Mouse (Mus musculus): ENCODE results near the gene Fam169b. TPM values are rescaled to one million over a fixed set of nuclear protein-coding genes. Genes with fewer than 3 reads are reported as not detected.

Gene Fam169b
- polyA plus RNA-seq, 1 experiment from 2014 or later: 0.18 TPM

DNA sequence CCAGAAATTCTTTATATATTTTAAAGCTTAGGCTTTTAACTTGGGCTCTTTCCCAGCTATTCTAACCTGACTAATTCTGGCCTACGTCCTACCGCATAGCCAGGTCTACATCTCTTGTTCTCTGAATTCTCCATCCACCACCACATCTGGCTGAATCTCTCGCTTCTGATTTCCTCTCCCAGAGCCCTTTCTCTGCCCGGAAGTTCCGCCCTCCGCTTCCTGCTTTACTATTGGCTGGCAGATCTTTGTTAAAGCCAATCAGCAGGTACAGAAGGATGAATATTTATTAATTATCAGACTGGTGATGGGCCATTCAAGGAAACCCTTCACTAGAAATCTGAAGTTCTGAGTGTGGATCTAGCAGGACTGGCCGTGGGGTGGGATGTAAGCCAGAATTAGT is 27.5 kb downstream of the Fam169b start:
- Histone ChIP-seq H3K27me3 (ENCODE audit: control insufficient read depth, insufficient read depth, low read length) (no peaks in the 10 kb centered on the region), H3K4me1 (ENCODE audit: control insufficient read depth, insufficient read depth, low read length) (no peaks in the 10 kb centered on the region), H3K9me3 (ENCODE audit: control insufficient read depth, low read length) (no peaks in the 10 kb centered on the region), H3K4me2 (no peak overlapping the region), H3K4me3 (ENCODE audit: low read depth, low read length) (no peak overlapping the region), H3K9ac (ENCODE audit: low read length) (no peak overlapping the region), H3K36me3 (ENCODE audit: control insufficient read depth, insufficient read depth, low read length) (no peaks in the 10 kb centered on the region), H3K27ac (ENCODE audit: low read depth, low read length) (no peak overlapping the region)
- WGBS: 85% methylated on average over 7 of the region's 7 CpGs
- ATAC-seq (ENCODE audit: low FRiP score): no peak
- peak; percentile 75 for DNase-seq (ENCODE audit: low spot score, missing footprints)

GRCm38 (mm10) chr7:68302586-68303433 is 29.2 kb downstream of the Fam169b start:
- no peaks in the 10 kb centered on the region for H3K27me3 ChIP-seq (ENCODE audit: control insufficient read depth, insufficient read depth, low read length)
- no peak overlapping the region for H3K4me3 ChIP-seq (ENCODE audit: low read depth, low read length)
- H3K27ac ChIP-seq (ENCODE audit: low read depth, low read length): no peak overlapping the region
- H3K9me3 ChIP-seq (ENCODE audit: control insufficient read depth, low read length): no peaks in the 10 kb centered on the region
- peak; percentile 84 for ATAC-seq (ENCODE audit: low FRiP score)
- H3K4me2 ChIP-seq: no peak overlapping the region
- WGBS: 28% methylated on average over 18 of the region's 18 CpGs
- no peaks in the 10 kb centered on the region for H3K4me1 ChIP-seq (ENCODE audit: control insufficient read depth, insufficient read depth, low read length)
- peak; percentile 94 for DNase-seq (ENCODE audit: low spot score, missing footprints)
- H3K9ac ChIP-seq (ENCODE audit: low read length): no peak overlapping the region
- H3K36me3 ChIP-seq (ENCODE audit: control insufficient read depth, insufficient read depth, low read length): no peaks in the 10 kb centered on the region

GRCm38 (mm10) chr7:68303685-68304084 is 30.0 kb downstream of the Fam169b start:
- Histone ChIP-seq H3K9ac (ENCODE audit: low read length) (no peak overlapping the region), H3K4me1 (ENCODE audit: control insufficient read depth, insufficient read depth, low read length) (no peaks in the 10 kb centered on the region), H3K27me3 (ENCODE audit: control insufficient read depth, insufficient read depth, low read length) (no peaks in the 10 kb centered on the region), H3K4me3 (ENCODE audit: low read depth, low read length) (no peak overlapping the region), H3K4me2 (no peak overlapping the region), H3K27ac (ENCODE audit: low read depth, low read length) (no peak overlapping the region), H3K36me3 (ENCODE audit: control insufficient read depth, insufficient read depth, low read length) (no peaks in the 10 kb centered on the region), H3K9me3 (ENCODE audit: control insufficient read depth, low read length) (no peaks in the 10 kb centered on the region)
- DNase-seq (ENCODE audit: low spot score, missing footprints) (peak; percentile 81), ATAC-seq (ENCODE audit: low FRiP score) (no peak)
- WGBS: 73% methylated on average over 6 of the region's 6 CpGs

DNA sequence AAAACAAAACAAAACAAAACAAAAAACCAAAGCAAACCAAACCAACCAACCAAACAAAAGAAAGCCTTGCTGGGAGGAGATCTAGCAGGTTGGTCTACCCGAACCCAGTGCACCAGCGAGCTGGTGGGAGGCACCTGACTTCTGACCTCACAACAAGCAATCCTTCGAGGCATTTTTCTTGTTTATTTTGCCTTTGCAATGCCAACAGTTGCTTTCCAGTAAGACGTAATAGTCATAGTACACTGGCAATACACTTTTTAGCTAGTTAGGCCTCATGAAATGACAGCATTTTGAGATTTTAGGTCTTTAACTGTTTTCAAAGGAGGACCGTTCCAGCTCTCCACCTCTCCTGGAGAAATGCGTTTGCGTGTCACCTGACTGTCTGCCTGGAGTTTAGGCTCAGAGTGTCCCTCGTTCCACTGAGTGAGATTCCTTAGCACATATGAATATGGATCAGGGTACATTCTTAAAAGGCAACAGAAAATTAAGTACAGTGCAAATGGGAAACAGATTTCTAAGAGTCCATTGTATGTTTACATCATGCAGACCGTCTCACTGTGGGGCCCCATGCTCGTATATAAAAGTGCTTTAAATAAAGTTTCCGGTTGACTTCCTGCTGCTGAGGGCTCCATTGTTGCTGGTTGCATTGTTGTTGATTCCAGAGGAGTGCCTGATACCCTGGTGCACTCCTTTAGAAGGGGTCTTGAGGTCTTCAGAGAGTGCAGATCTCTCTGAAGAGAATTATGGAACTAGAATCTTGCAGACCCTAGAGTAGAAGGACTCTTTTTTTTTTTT is 32.3 kb downstream of the Fam169b start:
- Histone ChIP-seq H3K4me3 (ENCODE audit: low read depth, low read length) (no peak overlapping the region), H3K4me2 (no peak overlapping the region), H3K27me3 (ENCODE audit: control insufficient read depth, insufficient read depth, low read length) (no peaks in the 10 kb centered on the region), H3K9me3 (ENCODE audit: control insufficient read depth, low read length) (no peaks in the 10 kb centered on the region), H3K9ac (ENCODE audit: low read length) (no peak overlapping the region), H3K4me1 (ENCODE audit: control insufficient read depth, insufficient read depth, low read length) (no peaks in the 10 kb centered on the region), H3K36me3 (ENCODE audit: control insufficient read depth, insufficient read depth, low read length) (no peaks in the 10 kb centered on the region), H3K27ac (ENCODE audit: low read depth, low read length) (no peak overlapping the region)
- DNase-seq (ENCODE audit: low spot score, missing footprints): peak; percentile 84
- WGBS: 67% methylated on average over 11 of the region's 11 CpGs
- ATAC-seq (ENCODE audit: low FRiP score): no peak

DNA sequence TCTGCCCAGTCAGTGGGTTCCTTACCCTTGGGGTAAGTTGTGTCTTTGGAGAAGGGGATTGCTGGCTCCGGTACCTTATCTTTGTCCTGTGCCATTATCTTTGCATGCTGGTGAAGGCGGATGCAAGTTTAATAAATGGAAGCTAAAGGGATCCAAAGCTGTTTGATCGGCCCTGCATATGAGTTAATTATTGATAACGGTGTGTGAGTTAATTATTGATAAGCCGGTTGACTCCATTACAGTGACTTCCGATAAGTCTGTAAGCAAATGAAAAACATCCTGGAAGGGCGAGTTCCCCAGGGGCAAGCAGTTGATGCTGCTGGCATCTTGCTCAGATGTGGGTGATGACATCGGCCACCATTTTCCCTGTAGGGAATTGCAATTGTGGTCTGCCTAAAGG is 33.1 kb downstream of the Fam169b start:
- peak; percentile 69 for DNase-seq (ENCODE audit: low spot score, missing footprints)
- Histone ChIP-seq H3K4me2 (no peak overlapping the region), H3K4me1 (ENCODE audit: control insufficient read depth, insufficient read depth, low read length) (no peaks in the 10 kb centered on the region), H3K9me3 (ENCODE audit: control insufficient read depth, low read length) (no peaks in the 10 kb centered on the region), H3K9ac (ENCODE audit: low read length) (no peak overlapping the region), H3K27me3 (ENCODE audit: control insufficient read depth, insufficient read depth, low read length) (no peaks in the 10 kb centered on the region), H3K4me3 (ENCODE audit: low read depth, low read length) (no peak overlapping the region), H3K36me3 (ENCODE audit: control insufficient read depth, insufficient read depth, low read length) (no peaks in the 10 kb centered on the region), H3K27ac (ENCODE audit: low read depth, low read length) (no peak overlapping the region)
- WGBS: 93% methylated on average over 8 of the region's 8 CpGs
- ATAC-seq (ENCODE audit: low FRiP score): no peak

GRCm38 (mm10) chr7:68311469-68311868 is 37.8 kb downstream of the Fam169b start:
- Histone ChIP-seq H3K27ac (ENCODE audit: low read depth, low read length) (no peak overlapping the region), H3K9me3 (ENCODE audit: control insufficient read depth, low read length) (no peaks in the 10 kb centered on the region), H3K9ac (ENCODE audit: low read length) (no peak overlapping the region), H3K27me3 (ENCODE audit: control insufficient read depth, insufficient read depth, low read length) (no peaks in the 10 kb centered on the region), H3K4me1 (ENCODE audit: control insufficient read depth, insufficient read depth, low read length) (no peaks in the 10 kb centered on the region), H3K4me3 (ENCODE audit: low read depth, low read length) (no peak overlapping the region), H3K36me3 (ENCODE audit: control insufficient read depth, insufficient read depth, low read length) (no peaks in the 10 kb centered on the region), H3K4me2 (no peak overlapping the region)
- 86% methylated on average over 6 of the region's 6 CpGs for WGBS
- ATAC-seq (ENCODE audit: low FRiP score): no peak
- DNase-seq (ENCODE audit: low spot score, missing footprints): peak; percentile 68

DNA sequence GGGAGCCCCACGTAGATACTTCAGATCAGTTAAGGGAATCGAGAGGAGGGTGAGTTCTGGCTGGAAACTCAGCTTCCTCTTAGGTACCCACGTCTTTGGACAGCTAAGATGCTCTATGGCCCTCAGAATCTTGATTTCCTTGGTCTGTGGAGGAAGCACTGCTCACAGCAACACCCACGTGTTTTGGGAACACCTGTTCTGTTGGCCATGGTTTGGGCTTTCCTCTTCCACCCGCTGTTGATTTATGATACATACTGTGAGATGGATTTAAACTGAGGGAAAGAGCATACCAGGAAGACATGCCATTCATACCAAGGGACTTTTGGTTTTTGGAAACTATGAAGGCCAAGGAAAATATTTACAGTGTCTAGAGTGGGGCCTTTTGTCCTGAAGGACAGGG is 38.8 kb downstream of the Fam169b start:
- no peak for ATAC-seq (ENCODE audit: low FRiP score)
- no peaks in the 10 kb centered on the region for H3K4me1 ChIP-seq (ENCODE audit: control insufficient read depth, insufficient read depth, low read length)

GRCm38 (mm10) chr7:68313038-68313782 is 39.6 kb downstream of the Fam169b start:
- ATAC-seq (ENCODE audit: low FRiP score) (no peak), DNase-seq (ENCODE audit: low spot score, missing footprints) (peak; percentile 54)
- Histone ChIP-seq H3K36me3 (ENCODE audit: control insufficient read depth, insufficient read depth, low read length) (no peaks in the 10 kb centered on the region), H3K4me1 (ENCODE audit: control insufficient read depth, insufficient read depth, low read length) (no peaks in the 10 kb centered on the region), H3K4me2 (no peak overlapping the region), H3K9me3 (ENCODE audit: control insufficient read depth, low read length) (no peaks in the 10 kb centered on the region), H3K4me3 (ENCODE audit: low read depth, low read length) (no peak overlapping the region), H3K27me3 (ENCODE audit: control insufficient read depth, insufficient read depth, low read length) (no peaks in the 10 kb centered on the region), H3K9ac (ENCODE audit: low read length) (no peak overlapping the region), H3K27ac (ENCODE audit: low read depth, low read length) (no peak overlapping the region)
- WGBS: 73% methylated on average over 14 of the region's 14 CpGs

More for the DNA sequence above, 38.8 kb downstream of the Fam169b start:
- 84% methylated on average over 5 of the region's 5 CpGs for whole genome bisulfite sequencing
- no peaks in the 10 kb centered on the region for H3K36me3 ChIP-seq (ENCODE audit: control insufficient read depth, insufficient read depth, low read length)
- no peak overlapping the region for H3K9ac ChIP-seq (ENCODE audit: low read length)
- no peak overlapping the region for H3K4me2 ChIP-seq
- DNase-seq (ENCODE audit: low spot score, missing footprints): no peak
- no peak overlapping the region for H3K4me3 ChIP-seq (ENCODE audit: low read depth, low read length)
- no peaks in the 10 kb centered on the region for H3K9me3 ChIP-seq (ENCODE audit: control insufficient read depth, low read length)
- H3K27me3 ChIP-seq (ENCODE audit: control insufficient read depth, insufficient read depth, low read length): no peaks in the 10 kb centered on the region
- no peak overlapping the region for H3K27ac ChIP-seq (ENCODE audit: low read depth, low read length)

All from midbrain, embryonic 11.5 days (tissue).